Mouse (Mus musculus) heart, embryonic 12.5 days (tissue): Measurements from ENCODE around the gene Olfr1167. TPM values are rescaled to one million over a fixed set of nuclear protein-coding genes. Genes with fewer than 3 reads are reported as not detected.
"Not testable (repeated sequence)": the region's sequence is repeated elsewhere in the genome, so short reads cannot be mapped to it uniquely, and the experiment has no call there.

Source experiments
- ATAC-seq: fragments of 200-750 bp; cut with Nextera tagmentation; 2 replicates; pipeline ENCODE4 v1.8.0; 2017; ENCODE audit warnings: moderate TSS enrichment, moderate library complexity; ENCODE audit not compliant: insufficient number of reproducible peaks, low FRiP score
- H3K27ac ChIP-seq: fragments of 300-500 bp; sonication (generic); 2 replicates; pipeline ENCODE4 v1.5.1; 2016; ENCODE audit warnings: mild to moderate bottlenecking, moderate library complexity; ENCODE audit not compliant: poor library complexity, severe bottlenecking
- H3K27me3 ChIP-seq: fragments of 300-500 bp; sonication (generic); replicated peaks from 2 replicates; pipeline ENCODE4 v1.6.1; 2016; ENCODE audit warnings: mild to moderate bottlenecking, moderate library complexity
- H3K36me3 ChIP-seq: fragments of 300-500 bp; sonication (generic); 2 replicates; pipeline ENCODE4 v1.6.1; 2016; ENCODE audit warnings: mild to moderate bottlenecking, moderate library complexity
- H3K4me1 ChIP-seq: fragments of 300-500 bp; sonication (generic); replicated peaks from 2 replicates; pipeline ENCODE4 v1.6.1; 2016; ENCODE audit warnings: mild to moderate bottlenecking
- H3K4me2 ChIP-seq: fragments of 300-500 bp; sonication (generic); 2 replicates; pipeline ENCODE4 v1.6.1; 2016; ENCODE audit warnings: mild to moderate bottlenecking, moderate library complexity
- H3K4me3 ChIP-seq: fragments of 300-500 bp; sonication (generic); 2 replicates; pipeline ENCODE4 v1.5.1; 2016; ENCODE audit warnings: mild to moderate bottlenecking
- H3K9ac ChIP-seq: fragments of 300-500 bp; sonication (generic); 2 replicates; pipeline ENCODE4 v1.6.1; 2016; ENCODE audit warnings: mild to moderate bottlenecking, moderate library complexity
- H3K9me3 ChIP-seq: fragments of 300-500 bp; sonication (generic); replicated peaks from 2 replicates; pipeline ENCODE4 v1.6.1; 2016; ENCODE audit warnings: mild to moderate bottlenecking, moderate library complexity
- WGBS: fragments of 180-500 bp; shearing (Covaris S2); methylation state at CpG from one replicate; pipeline ENCODE4 v1.1.7; 2016; 5-methylcytosine and 5-hydroxymethylcytosine counted together
- polyA plus RNA-seq: library from polyadenylated mRNA; unstranded; fragments of >200 nt; fragmentation: Nextera tagmentation; extraction: Ambion mirVana; gene quantifications from 2 replicates; pipeline ENCODE4 v1.2.1, GENCODE M21; 2016

Olfr1167 gene
- not detected in 2 replicates for polyA plus RNA-seq

DNA sequence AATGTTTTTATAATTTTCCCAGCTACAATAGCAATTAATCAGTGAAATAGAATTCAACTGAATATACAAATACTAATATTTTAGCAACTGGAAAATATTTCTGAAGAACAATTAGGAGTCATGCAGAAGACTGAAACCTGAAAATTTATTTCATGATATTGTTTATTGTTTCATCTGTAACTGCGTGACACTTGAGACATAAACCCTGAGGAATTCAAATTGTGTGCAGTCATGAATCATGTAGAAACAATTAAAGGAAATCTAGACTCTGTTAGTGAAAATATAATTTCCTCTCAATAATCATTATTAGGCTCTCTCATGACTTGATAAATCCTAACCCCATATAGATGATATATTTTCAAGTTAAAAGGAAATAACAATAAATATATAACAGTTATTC lies at the start of gene Olfr1167:
Gene Olfr1167 (minus strand): TSS at position 101 of the 400 bp plus-strand sequence.
- 80% methylated on average over 1 of the region's 1 CpGs for WGBS
- not testable (repeated sequence) for H3K4me3 ChIP-seq, H3K9ac ChIP-seq, H3K27ac ChIP-seq, H3K9me3 ChIP-seq, H3K4me1 ChIP-seq, H3K36me3 ChIP-seq, H3K4me2 ChIP-seq, ATAC-seq, H3K27me3 ChIP-seq

DNA sequence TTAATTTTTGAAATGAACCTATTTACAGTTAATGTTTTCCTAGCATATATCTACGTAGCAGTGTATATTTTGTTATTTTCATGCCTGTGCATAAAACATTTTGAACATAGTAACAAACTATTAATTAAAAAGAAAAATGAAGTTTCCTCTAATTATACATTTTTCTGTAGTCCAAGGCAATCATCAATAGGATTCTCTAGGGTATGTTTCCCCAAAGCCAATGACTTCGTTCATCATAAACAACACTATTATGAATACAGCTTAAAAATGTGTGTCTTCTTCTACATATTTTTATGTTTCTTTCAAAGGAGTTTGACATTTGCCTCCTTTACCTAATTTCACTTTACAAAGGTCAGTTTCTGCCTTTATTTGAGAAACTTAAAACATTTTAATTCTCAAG lies 26.6 kb upstream of the Olfr1167 start, which contains the start of gene Olfr1168:
Gene Olfr1168 (plus strand): TSS at position 301 of the 400 bp plus-strand sequence.
- H3K36me3 ChIP-seq, result no peaks in the 10 kb centered on the region

DNA sequence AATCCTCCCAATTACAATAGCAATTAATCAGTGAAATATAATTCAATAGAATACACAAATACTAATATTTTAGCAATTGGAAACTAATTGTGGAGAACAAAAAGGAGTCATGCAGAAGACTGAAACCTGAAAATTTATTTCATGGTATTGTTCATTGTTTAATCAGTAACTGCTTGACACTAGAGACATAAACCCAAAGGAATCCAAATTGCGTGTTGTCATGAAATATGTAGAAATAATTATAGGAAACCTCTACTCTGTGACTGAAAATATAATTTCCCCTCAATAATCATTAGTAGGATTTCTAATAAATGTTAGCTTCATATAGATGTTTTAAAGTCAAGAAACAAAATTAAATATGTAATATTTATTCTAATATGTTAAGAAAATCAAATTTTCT lies 26.8 kb downstream of the Olfr1167 start, which contains the start of gene Olfr1166:
Gene Olfr1166 (minus strand): TSS at position 101 of the 400 bp plus-strand sequence.
- Histone ChIP-seq H3K9me3 (no peaks in the 10 kb centered on the region), H3K9ac (no peak within 1 kb of the TSS), H3K27me3 (no peaks in the 10 kb centered on the region), H3K36me3 (no peaks in the 10 kb centered on the region), H3K4me3 (no peak within 1 kb of the TSS), H3K27ac (no peak within 1 kb of the TSS), H3K4me2 (no peak within 1 kb of the TSS), H3K4me1 (no peaks in the 10 kb centered on the region)
- WGBS, result 85% methylated on average over 1 of the region's 1 CpGs
- ATAC-seq, result no peak

More for the DNA sequence above, 26.6 kb upstream of the Olfr1167 start, which contains the start of gene Olfr1168:
- Histone ChIP-seq H3K9me3 (no peaks in the 10 kb centered on the region), H3K4me3 (no peak within 1 kb of the TSS), H3K27ac (no peak within 1 kb of the TSS), H3K4me2 (no peak within 1 kb of the TSS), H3K4me1 (no peaks in the 10 kb centered on the region), H3K27me3 (no peaks in the 10 kb centered on the region), H3K9ac (no peak within 1 kb of the TSS)
- no peak for ATAC-seq
- 73% methylated on average over 2 of the region's 2 CpGs for WGBS

Other genes with a start within 250 kb of the Olfr1167 start
- not detected in 2 replicates for gene Olfr1155, start 210.1 kb downstream of the Olfr1167 start, polyA plus RNA-seq
- gene Olfr1156, start 202.1 kb downstream of the Olfr1167 start, polyA plus RNA-seq, result not detected in 2 replicates
- not detected in 2 replicates for gene Olfr1157, start 186.9 kb downstream of the Olfr1167 start, polyA plus RNA-seq
- gene Olfr74, start 180.5 kb downstream of the Olfr1167 start, polyA plus RNA-seq, result not detected in 2 replicates
- gene Olfr1158, start 165.1 kb downstream of the Olfr1167 start, polyA plus RNA-seq, result not detected in 2 replicates
- not detected in 2 replicates for gene Olfr1160, start 146.9 kb downstream of the Olfr1167 start, polyA plus RNA-seq
- not detected in 2 replicates for gene Olfr1161, start 132.4 kb downstream of the Olfr1167 start, polyA plus RNA-seq
- gene Olfr73, start 117.5 kb downstream of the Olfr1167 start, polyA plus RNA-seq, result not detected in 2 replicates
- not detected in 2 replicates for gene Olfr1162, start 104.1 kb downstream of the Olfr1167 start, polyA plus RNA-seq
- gene Olfr1163, start 83.4 kb downstream of the Olfr1167 start, polyA plus RNA-seq, result not detected in 2 replicates
- gene Olfr1164, start 61.2 kb downstream of the Olfr1167 start, polyA plus RNA-seq, result not detected in 2 replicates
- gene Olfr1166, start 26.9 kb downstream of the Olfr1167 start, polyA plus RNA-seq, result not detected in 2 replicates
- not detected in 2 replicates for gene Olfr1168, start 26.7 kb upstream of the Olfr1167 start, polyA plus RNA-seq
- gene Olfr1170, start 73.1 kb upstream of the Olfr1167 start, polyA plus RNA-seq, result not detected in 2 replicates
- not detected in 2 replicates for gene Olfr1173, start 124.7 kb upstream of the Olfr1167 start, polyA plus RNA-seq
- not detected in 2 replicates for gene Olfr1174-ps, start 159.9 kb upstream of the Olfr1167 start, polyA plus RNA-seq
- not detected in 2 replicates for gene Olfr1175-ps, start 172.0 kb upstream of the Olfr1167 start, polyA plus RNA-seq
- not detected in 2 replicates for gene Olfr1176, start 181.5 kb upstream of the Olfr1167 start, polyA plus RNA-seq
- gene Olfr1177-ps, start 191.3 kb upstream of the Olfr1167 start, polyA plus RNA-seq, result not detected in 2 replicates
- not detected in 2 replicates for gene Olfr1178, start 231.9 kb upstream of the Olfr1167 start, polyA plus RNA-seq